Comparison of ENCODE assay signal across 25 mouse cellular contexts in genomic region chr7:145210477-145211070, GRCm38 (mm10). TPM values are rescaled to one million over a fixed set of nuclear protein-coding genes. Genes with fewer than 3 reads are reported as not detected.
DNase-seq lines count a peak whose midpoint lies in the region; ATAC-seq lines count a peak whose summit lies in the region.
"Had no signal": no experiment of that assay in that cellular context is flagged by ENCODE, and none has a peak within 500 bp of the region (broad histone marks: within the 10 kb centered on the region; RNA-seq: fewer than 3 reads in every experiment).

No protein-coding gene starts in this region.

- H3K9me3 ChIP-seq in midbrain, embryonic 10.5 days (replicated peaks): no peaks in the 10 kb centered on the region
- no peaks in the 10 kb centered on the region for H3K9me3 ChIP-seq in midbrain, embryonic 16.5 days (replicated peaks; ENCODE audit: control insufficient read depth, low read length, poor library complexity, severe bottlenecking)
- H3K9me3 ChIP-seq in midbrain, embryonic 14.5 days (ENCODE audit: control insufficient read depth, low read length): no peaks in the 10 kb centered on the region
- H3K9me3 ChIP-seq: embryonic facial prominence, embryonic 13.5 days; heart, embryonic 13.5 days had no signal

- WGBS in midbrain, embryonic 10.5 days: 80% methylated on average over 4 of the region's 4 CpGs
- WGBS in midbrain, embryonic 16.5 days: 63% methylated on average over 4 of the region's 4 CpGs
- 74% methylated on average over 4 of the region's 4 CpGs for WGBS in midbrain, embryonic 14.5 days

- DNase-seq in midbrain, embryonic 10.5 days (ENCODE audit: low spot score): no peak
- DNase-seq in ZHBTc4 (ENCODE audit: low read depth, low spot score): peak; percentile 65
- DNase-seq in midbrain, embryonic 14.5 days: no peak
- no peak for DNase-seq in cerebellum, postnatal 10 days
- DNase-seq: adrenal gland, postnatal 36 days; cerebellum, adult 9-11 months; heart, adult 11 months; heart, postnatal 14 days; kidney, adult 2 months; lung, postnatal 4 days; thymus, adult 18-20 months; thymus, postnatal 4 days had no signal

- peak overlapping the region; percentile 88 for H3K27ac ChIP-seq in midbrain, embryonic 10.5 days (replicated peaks)
- no peak overlapping the region for H3K27ac ChIP-seq in midbrain, embryonic 16.5 days (ENCODE audit: low read length)
- H3K27ac ChIP-seq in midbrain, embryonic 14.5 days (replicated peaks; ENCODE audit: low read depth, low read length): peak overlapping the region; percentile 5; the same call in 1 of the 2 replicates
- H3K27ac ChIP-seq: hindbrain, embryonic 14.5 days had no signal

- ATAC-seq in midbrain, embryonic 16.5 days: no peak
- peak; percentile 52 for ATAC-seq in granulocyte monocyte progenitor cell, adult 5-6 weeks (replicated peaks; ENCODE audit: poor library complexity, severe bottlenecking)
- ATAC-seq in midbrain, embryonic 14.5 days (ENCODE audit: low FRiP score, low TSS enrichment): no peak
- no peak for ATAC-seq in erythroid progenitor cell, adult 5-6 weeks (replicated peaks; ENCODE audit: low FRiP score, poor library complexity, severe bottlenecking)
- ATAC-seq: inflammation-experienced regulatory T-cells, adult 6 months had no signal

- no peaks in the 10 kb centered on the region for H3K36me3 ChIP-seq in midbrain, embryonic 10.5 days
- no peaks in the 10 kb centered on the region for H3K36me3 ChIP-seq in midbrain, embryonic 16.5 days (ENCODE audit: control insufficient read depth, insufficient read depth, low read length)
- H3K36me3 ChIP-seq in midbrain, embryonic 14.5 days (ENCODE audit: control insufficient read depth, insufficient read depth, low read length): no peaks in the 10 kb centered on the region
- H3K36me3 ChIP-seq: embryonic facial prominence, embryonic 13.5 days; heart, embryonic 13.5 days had no signal

- H3K4me2 ChIP-seq in midbrain, embryonic 16.5 days (ENCODE audit: low read length): no peak overlapping the region
- H3K4me2 ChIP-seq in midbrain, embryonic 14.5 days (ENCODE audit: low read length): no peak overlapping the region
- H3K4me2 ChIP-seq: embryonic facial prominence, embryonic 13.5 days; heart, embryonic 13.5 days; hindbrain, embryonic 14.5 days had no signal

- no peaks in the 10 kb centered on the region for H3K27me3 ChIP-seq in midbrain, embryonic 10.5 days (ENCODE audit: low read depth, poor library complexity, severe bottlenecking)
- H3K27me3 ChIP-seq in midbrain, embryonic 16.5 days (ENCODE audit: control insufficient read depth, insufficient read depth, low read depth, low read length): no peaks in the 10 kb centered on the region
- H3K27me3 ChIP-seq in midbrain, embryonic 14.5 days (ENCODE audit: control insufficient read depth, insufficient read depth, low read length): no peaks in the 10 kb centered on the region
- H3K27me3 ChIP-seq: embryonic facial prominence, embryonic 13.5 days; heart, embryonic 13.5 days had no signal

- H3K9ac ChIP-seq in midbrain, embryonic 16.5 days (ENCODE audit: low read depth, low read length): no peak overlapping the region
- no peak overlapping the region for H3K9ac ChIP-seq in midbrain, embryonic 14.5 days (replicated peaks; ENCODE audit: low read length)
- H3K9ac ChIP-seq: hindbrain, embryonic 14.5 days had no signal

- peaks cover 66% of the 10 kb centered on the region for H3K4me1 ChIP-seq in midbrain, embryonic 10.5 days
- peaks cover 16% of the 10 kb centered on the region for H3K4me1 ChIP-seq in midbrain, embryonic 16.5 days (ENCODE audit: control insufficient read depth, insufficient read depth, low read length)
- peaks cover 36% of the 10 kb centered on the region; the same call in 1 of the 2 replicates for H3K4me1 ChIP-seq in midbrain, embryonic 14.5 days (ENCODE audit: control insufficient read depth, insufficient read depth, low read length)

- no peak overlapping the region for H3K4me3 ChIP-seq in midbrain, embryonic 10.5 days
- H3K4me3 ChIP-seq in midbrain, embryonic 16.5 days (ENCODE audit: low read depth, low read length): no peak overlapping the region
- no peak overlapping the region for H3K4me3 ChIP-seq in midbrain, embryonic 14.5 days (replicated peaks; ENCODE audit: low read depth, low read length)
- H3K4me3 ChIP-seq: embryonic facial prominence, embryonic 13.5 days; erythroblast, embryonic 14.5 days; heart, embryonic 13.5 days had no signal

RNA-seq across cellular contexts. Expression of gene 1810010D01Rik, which starts 2.7 kb away (rescaled TPM):
- polyA plus RNA-seq in midbrain, embryonic 10.5 days (2016; fragmentation: Nextera tagmentation; extraction: Ambion mirVana): 0.57 TPM in 1 of 2 replicates, not detected in the other
- 0.36 TPM in 1 of 2 replicates, not detected in the other for polyA plus RNA-seq in midbrain, embryonic 16.5 days (2015; fragmentation: Nextera tagmentation; extraction: Ambion mirVana)
- total RNA-seq in granulocyte monocyte progenitor cell, adult 5-6 weeks (2014; fragmentation: Nextera tagmentation): not detected in 2 replicates
- total RNA-seq in granulocyte monocyte progenitor cell, adult 5-6 weeks (2017): not detected in 2 replicates
- polyA plus RNA-seq in midbrain, embryonic 14.5 days (2014; fragmentation: Nextera tagmentation; extraction: Ambion mirVana): 0.33 TPM in 1 of 2 replicates, not detected in the other
- not detected in 2 replicates for total RNA-seq in erythroid progenitor cell, adult 5-6 weeks (2015; ENCODE audit: low replicate concordance)
- total RNA-seq in erythroid progenitor cell, adult 5-6 weeks (2017; ENCODE audit: low replicate concordance): not detected in 2 replicates
- total RNA-seq: gastrocnemius, adult 8-10 months; liver, adult 2 months had no signal
- polyA plus RNA-seq: erythroblast, embryonic 14.5 days; hindbrain, embryonic 14.5 days; inflammation-experienced regulatory T-cells, adult 6 months; kidney, postnatal 0 days; limb, embryonic 11.5 days; lung, embryonic 16.5 days had no signal
